Mouse (Mus musculus): ENCODE measurements around the gene Pla2g15. TPM values are rescaled to one million over a fixed set of nuclear protein-coding genes. Genes with fewer than 3 reads are reported as not detected.

The Pla2g15 gene
- 13.8 and 15.8 TPM in 2 replicates for total RNA-seq (2015)
- total RNA-seq (2017): 12.9 and 15.8 TPM in 2 replicates

DNA sequence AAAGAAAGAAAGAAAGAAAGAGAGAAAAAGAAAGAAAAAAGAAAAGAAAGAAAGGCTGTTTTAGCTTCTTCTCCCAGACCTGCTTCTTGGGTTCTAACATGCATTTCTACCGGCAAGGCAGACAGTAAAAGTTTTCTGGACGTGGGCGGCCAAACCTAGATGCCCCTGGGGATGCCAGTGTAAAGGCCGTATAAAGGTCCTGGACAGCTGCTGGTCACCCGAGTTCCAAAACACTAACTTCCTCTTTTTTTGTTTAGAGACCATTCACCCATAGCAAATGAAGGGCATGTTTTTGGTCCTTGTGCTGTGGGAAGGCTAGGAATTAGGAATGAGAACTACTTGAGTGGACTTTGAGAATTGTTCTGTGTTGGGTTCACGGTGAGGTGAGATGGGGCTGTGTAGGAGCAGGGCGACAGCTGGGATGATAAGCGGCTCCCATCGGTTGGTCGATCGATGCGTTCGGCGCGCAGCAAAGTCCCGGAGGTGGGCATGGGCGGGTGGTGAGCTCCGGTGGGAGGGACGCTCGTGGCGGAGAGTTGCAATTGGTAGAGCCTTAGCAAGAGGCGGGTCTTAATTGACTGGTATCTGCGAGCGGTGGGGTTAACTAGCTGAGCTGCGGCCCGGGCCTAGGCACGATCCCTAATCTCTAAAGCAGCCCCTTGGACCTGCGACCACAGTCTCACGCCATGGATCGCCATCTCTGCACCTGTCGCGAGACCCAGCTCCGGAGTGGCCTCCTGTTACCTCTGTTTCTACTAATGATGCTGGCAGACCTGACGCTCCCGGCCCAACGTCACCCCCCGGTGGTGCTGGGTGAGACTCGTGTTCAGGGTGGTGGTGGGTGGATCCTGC lies at the start of gene Pla2g15:
Pla2g15 (plus strand) TSS at position 599 of the 852 bp plus-strand sequence.
- ATAC-seq (ENCODE audit: poor library complexity, severe bottlenecking): peak; percentile 92

DNA sequence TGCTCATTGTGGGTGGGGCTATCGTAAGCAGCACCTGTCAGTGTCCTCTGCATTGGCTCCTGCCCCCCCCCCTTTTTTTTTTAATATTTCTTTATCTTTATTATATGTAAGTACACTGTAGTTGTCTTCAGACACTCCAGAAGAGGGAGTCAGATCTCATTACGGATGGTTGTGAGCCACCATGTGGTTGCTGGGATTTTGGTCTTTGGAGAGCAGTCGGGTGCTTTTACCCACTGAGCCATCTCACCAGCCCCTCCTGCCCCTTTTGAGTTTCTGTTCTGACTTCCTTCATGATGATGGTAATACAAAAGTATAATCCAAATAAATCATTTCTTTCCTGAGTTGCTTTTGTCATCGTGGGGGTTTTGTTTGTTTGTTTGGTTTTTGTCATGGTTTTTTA lies 47.9 kb upstream of the Pla2g15 start:
- no peak for ATAC-seq (ENCODE audit: poor library complexity, severe bottlenecking)

DNA sequence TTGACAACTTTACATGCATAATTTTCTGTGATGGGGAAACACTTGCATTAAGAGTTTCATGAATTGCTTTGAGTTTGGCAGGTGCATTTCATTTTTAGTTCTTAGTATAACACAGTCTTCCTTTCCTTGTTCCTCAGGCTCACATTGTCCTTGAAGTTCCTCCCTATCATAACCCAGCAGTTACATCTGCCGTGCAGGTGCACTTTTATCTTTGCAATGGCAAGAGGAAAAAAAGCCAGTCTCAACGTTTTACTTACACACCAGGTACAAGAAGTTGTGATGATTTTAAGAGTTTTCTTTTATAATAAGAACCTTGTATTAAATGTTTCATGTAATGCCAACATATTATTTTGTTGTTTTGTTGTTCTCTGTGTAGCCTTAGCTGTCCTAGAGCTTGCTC lies 46.3 kb upstream of the Pla2g15 start:
- ATAC-seq (ENCODE audit: poor library complexity, severe bottlenecking): no peak

DNA sequence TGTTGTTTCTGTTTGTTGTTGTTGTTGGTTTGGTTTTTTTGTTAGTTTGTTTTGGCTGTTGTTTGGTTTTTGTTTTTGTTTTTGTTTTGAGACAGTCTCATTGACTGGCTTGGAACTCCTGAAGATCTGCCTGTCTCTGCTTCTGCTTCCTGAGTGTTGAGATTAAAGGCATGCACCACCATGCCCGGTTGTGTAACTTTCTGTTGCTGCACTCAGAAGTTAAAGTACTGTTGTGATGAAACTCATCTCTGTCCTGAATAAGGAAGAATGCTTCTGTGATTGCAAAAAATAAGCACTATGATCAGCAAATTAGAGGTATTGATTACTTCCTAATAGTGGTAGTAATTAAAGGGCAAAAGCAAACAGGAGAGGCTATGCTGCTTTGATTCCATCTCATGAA lies 44.0 kb upstream of the Pla2g15 start:
- peak; percentile 88 for ATAC-seq (ENCODE audit: poor library complexity, severe bottlenecking)

DNA sequence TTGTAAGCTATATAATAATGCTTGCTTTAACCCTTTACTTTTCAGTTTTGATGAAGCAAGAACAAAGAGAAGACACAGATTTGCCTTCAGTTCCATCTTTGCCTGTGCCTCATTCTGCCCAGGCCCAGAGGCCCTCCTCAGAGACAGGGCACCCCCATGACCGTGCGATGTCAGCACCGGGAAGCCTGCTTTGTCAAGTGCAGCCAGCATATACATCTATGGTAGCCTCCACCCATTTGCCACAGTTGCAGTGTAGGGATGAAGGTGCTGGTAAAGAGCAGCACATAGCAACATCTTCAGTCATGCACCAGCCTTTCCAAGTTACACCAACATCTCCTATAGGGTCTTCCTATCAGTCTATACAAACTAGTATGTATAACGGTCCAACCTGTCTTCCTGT lies 42.1 kb upstream of the Pla2g15 start:
- no peak for ATAC-seq (ENCODE audit: poor library complexity, severe bottlenecking)

DNA sequence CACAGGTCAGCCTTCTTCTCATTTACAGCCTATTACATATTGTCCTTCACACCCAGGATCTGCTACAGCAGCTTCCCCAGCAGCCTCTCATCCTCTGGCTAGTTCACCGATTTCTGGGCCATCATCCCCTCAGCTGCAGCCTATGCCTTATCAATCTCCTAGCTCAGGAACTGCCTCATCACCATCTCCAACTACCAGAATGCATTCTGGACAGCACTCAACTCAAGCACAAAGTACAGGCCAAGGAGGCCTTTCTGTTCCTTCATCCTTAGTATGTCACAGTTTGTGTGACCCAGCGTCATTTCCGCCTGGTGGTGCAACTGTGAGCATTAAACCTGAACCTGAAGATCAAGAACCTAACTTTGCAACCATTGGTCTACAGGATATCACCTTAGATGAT lies 41.5 kb upstream of the Pla2g15 start:
- no peak for ATAC-seq (ENCODE audit: poor library complexity, severe bottlenecking)

DNA sequence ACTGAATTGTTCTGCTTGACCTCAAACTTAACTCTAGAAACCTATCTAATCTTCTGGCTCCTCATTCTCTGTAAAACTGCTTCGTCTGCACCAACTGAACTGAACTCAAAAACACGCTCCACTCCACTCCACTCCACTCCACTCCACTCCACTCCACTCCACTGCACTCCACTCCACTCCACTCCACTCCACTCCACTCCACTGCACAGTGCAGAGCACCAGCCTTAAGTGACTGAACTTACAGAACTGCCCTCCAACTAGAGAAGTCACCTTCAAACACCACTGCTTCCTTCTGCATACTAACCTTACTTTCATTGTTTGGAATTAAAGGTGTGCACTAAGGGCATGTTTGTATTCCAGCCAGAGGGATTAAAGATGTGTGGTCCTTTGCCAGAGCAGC lies 38.2 kb upstream of the Pla2g15 start:
- no peak for ATAC-seq (ENCODE audit: poor library complexity, severe bottlenecking)

DNA sequence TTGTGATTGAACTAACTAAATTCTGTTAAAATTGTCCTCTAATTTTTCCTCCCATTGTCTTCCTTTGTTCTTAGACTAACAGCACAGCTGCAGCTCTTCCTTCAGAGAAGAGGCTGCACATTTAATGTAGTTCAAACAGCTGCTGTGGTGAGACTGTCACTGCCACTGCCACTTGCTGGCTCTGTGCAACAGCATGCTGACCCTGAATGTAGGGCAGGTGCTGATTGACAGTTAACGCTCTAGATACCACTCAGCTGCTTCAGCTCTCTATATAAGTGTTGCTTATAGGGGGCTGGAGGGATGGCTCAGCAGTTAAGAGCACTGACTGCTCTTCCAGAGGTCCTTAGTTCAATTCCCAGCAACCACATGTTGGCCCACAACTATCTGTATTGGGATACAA lies 37.7 kb upstream of the Pla2g15 start:
- no peak for ATAC-seq (ENCODE audit: poor library complexity, severe bottlenecking)

DNA sequence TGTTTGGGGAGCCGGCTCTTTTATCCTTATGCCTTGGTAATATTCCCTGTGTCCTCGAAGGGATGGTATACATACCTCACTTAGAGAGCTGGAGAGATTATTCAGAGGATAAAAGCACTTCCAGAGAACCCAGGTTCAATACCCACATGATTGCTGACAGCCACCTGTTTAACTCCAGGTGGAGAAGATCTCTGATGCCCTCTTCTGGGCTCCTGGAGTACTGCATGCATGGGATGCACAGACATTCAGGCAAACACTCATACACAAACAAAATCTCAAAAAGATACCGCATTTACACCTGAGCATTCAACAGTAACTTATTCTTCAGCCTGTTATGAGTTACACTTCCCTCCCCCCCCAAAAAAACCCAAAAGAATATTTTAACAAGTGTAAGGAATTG lies 34.3 kb upstream of the Pla2g15 start:
- peak; percentile 67 for ATAC-seq (ENCODE audit: poor library complexity, severe bottlenecking)

DNA sequence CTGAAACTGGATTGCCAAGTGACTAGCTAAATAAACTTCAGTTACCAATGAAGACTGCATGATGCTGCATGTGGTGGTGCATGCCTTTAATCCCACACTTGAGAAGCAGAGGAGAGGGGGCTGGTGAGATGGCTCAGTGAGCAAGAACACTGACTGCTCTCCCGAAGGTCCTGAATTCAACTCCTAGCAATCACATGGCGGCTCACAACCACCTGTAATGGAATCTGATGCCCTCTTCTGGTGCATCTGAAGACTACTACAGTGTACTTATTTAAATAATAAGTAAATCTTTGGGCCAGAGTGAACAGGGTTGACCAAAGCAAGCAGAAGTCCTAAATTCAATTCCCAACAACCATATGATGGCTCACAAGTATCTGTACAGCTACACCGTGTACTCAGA lies 26.8 kb upstream of the Pla2g15 start:
- no peak for ATAC-seq (ENCODE audit: poor library complexity, severe bottlenecking)

DNA sequence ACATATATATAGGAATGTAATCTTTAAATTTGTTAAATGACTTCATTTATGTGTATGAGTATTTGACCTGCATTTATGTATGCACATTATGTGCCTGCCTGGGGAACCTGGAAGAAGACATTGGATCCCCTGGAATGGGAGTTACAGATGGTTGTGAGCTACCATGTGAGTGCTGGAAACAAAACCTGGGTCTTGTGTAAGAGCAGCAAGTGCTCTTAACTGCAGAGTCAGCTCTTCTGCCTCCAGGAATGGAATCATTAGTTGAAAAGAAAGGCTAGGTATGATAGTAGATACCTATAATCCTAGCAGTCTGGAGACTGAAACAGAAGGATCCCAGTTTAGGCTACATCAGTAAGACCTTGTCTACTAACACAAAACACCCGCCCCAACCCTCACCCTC lies 24.1 kb upstream of the Pla2g15 start:
- no peak for ATAC-seq (ENCODE audit: poor library complexity, severe bottlenecking)

DNA sequence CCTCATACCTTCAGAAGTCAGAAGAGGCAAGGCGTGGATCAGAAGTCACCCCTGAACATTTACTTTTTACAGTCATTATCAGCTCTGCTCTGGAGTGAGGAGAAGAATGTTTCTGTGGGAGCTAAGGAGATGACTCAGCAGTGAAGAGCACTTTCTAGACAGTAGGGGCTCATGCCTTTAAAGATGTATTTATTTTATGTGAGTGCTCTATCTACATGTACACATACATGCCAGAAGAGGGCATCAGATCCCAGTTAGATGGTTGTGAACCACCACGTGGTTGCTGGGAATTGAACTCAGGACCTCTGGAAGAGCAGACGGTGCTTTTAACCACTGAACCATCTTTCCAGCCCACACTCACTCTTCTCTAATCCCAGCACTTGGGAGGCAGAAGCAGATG lies 23.1 kb upstream of the Pla2g15 start:
- ATAC-seq (ENCODE audit: poor library complexity, severe bottlenecking): no peak

DNA sequence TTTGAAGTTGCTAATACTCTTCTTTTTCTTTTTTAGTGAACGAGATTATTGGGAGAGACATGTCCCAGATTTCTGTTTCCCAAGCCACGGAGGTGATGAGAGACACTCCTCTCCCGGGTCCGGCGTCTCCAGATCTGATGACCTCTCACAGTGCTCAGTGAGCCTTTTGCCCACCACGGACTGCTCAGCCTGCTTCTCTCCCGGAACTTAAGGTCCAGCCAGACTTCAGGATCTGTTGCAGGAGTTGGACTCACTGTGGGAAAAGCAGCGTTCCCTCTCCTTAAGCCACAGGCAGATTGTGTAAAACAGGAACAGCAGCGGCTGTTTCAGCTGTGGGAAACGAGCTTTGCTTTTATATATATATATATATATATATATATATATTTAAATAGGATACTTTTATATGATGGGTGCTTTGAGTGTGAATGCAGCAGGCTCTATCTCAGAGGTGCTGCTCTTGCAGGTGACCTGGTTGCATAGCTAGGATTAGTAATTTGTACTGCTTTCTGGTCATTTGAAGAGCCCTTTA lies 22.3 kb upstream of the Pla2g15 start:
- ATAC-seq (ENCODE audit: poor library complexity, severe bottlenecking): no peak

DNA sequence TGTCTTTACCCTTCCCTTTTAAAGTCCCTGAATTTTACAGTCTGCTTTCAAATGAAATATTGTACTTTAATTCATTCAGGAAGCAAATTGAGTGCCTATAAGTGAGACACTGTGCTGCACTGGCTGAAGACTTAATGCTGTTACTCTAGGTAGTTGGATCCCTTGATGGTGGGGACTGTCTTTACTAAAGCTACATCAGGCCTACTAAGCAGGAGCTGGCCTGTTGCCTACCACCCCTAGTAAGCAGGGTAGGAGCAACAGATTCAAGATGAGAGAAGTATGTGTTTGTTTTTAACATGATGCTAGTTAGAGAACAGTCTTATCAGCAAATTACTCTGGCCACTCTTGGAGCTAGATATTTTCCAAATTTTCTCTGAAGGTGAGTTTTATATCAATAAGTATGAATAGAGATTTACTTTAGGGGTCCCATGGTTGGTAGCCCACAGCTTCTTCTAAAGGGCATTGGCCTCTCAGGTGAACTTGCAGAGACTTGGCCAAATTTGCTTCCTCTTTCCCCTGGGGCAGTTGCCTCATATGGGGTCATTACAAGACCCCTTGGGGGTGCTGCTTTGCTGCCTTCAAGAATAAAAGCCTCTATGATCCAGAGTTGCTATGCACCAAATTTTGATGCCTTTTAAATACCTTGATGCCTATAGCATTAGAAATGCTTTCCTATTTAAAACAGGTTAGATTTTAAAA lies 20.8 kb upstream of the Pla2g15 start:
- ATAC-seq (ENCODE audit: poor library complexity, severe bottlenecking): no peak

DNA sequence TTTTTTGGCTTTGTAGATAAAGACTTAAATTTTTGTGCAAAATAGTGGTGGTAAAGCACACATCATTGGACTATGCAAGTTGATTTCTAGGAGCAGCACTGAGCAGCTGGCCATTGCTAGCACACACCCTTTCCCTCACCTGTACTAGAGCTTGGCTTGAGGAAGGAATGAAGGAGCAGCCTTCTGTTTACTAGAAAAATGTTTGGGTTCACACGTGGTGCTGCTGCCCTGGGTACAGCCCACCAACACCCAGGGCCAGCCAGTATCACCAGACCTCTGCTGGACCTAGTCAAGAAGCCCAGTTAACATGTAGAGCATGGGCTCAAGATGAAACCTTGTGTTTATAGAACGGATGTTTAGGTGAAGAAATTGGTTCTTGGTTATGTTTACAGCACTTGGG lies 20.2 kb upstream of the Pla2g15 start:
- ATAC-seq (ENCODE audit: poor library complexity, severe bottlenecking): no peak

DNA sequence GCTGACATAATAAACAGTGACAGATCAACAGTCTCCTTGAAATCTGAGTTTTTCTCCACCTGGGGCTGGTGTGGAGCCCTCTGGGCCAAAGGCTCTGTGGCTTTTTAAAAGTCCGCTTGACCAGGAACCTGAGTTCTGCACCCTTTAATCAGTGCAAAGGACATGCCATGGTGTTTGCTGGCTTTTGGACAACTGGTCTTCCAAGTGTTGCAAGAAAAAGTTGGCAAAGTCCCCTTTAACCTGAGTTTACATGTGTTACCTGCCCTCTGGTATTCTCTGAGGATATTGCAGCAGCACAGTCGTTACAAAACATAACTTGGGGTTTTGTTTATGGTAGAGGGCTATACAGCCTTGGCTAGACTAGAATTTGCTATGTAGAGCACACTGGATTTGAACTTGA lies 19.7 kb upstream of the Pla2g15 start:
- ATAC-seq (ENCODE audit: poor library complexity, severe bottlenecking): no peak

DNA sequence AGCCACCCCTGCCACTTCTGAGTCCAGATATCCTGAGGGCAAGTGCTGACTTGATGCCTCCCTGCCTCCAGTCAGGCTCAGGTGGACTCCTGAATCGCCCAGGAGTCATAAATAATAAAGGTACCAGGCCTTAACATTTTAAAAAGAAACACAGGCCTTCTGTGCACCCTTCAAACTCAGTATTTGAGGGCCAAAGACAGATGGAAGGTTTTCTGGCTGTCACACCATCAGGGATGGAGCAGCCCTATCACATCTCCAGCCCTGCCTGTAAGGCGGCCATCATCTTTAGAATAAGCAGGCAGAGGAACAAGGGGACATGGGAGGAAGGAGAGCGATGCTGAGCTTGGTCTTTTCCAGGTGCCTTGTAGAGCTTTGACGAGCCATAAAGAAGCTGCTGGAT lies 19.2 kb upstream of the Pla2g15 start:
- ATAC-seq (ENCODE audit: poor library complexity, severe bottlenecking): no peak

DNA sequence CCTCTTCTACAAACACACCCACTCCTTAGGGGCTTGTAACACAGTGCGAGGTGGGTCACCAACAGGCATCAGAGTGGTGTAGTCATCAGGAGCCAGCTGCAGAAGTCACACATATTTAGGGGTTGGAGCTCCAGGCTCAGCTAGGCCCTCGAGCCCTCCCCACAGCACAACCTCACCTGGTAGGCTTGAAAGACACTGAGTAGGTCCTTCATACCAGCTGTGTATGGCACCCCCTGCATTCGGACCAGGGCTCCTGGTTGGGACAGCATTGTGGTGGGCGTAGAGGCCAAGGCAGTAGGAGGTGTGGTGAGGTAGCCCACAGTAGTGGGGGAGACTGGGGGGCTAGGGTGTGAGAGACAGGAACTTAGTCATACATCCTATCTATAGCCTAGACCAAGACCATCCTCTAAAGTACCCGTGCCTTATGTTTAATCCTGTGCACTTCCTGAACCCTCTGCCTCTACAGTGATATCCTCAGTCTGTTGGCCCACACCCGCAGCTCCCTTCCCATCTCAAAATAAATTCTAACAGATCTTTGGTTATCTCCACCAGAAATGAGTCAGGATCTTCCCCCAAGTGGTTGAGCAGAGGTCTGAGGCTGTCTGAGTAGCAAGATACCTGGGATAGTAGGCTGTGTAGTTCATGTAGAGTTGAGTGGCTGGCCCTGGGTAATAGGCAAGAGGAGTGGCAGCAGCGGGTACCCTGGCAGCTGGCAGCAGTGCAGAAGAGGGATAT lies 18.5 kb upstream of the Pla2g15 start:
- no peak for ATAC-seq (ENCODE audit: poor library complexity, severe bottlenecking)

DNA sequence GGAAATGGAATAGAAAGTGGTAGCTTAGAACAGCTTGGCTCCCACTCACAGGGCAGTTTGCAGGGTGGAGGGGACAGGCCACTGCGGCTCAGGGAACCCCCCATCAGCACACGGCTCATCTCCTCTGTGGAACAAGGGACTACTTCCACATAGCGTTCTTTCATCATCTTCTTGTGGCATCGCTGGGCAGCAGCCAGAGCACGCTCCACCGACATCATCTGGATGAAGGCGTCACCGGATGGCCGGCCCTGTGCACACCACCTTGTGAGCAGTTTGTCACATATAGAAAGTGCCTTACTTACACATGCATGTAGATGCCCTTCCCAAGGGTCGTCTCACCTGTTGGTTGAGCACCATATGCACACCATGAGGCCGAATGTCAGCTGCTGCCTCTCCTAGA lies 17.8 kb upstream of the Pla2g15 start:
- no peak for ATAC-seq (ENCODE audit: poor library complexity, severe bottlenecking)

DNA sequence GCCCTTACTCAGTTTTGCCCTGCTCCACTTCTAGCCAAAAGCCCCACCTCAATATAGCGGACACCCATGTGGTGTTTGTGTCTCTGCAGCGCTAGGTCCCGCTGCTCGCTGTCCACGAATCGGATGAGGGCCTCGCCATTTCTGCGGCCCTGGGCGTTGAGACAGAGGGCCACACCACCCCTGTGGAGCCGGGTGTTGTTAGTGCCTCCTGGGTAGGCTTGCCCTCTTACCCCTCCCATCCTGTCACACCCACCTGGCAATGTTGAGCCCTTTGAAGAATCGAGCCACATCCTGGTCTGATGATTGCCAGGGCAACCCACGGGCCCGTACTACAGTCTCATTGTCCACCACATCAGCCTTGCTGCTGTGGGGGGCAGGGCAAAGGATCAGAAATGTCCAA lies 16.7 kb upstream of the Pla2g15 start:
- no peak for ATAC-seq (ENCODE audit: poor library complexity, severe bottlenecking)

DNA sequence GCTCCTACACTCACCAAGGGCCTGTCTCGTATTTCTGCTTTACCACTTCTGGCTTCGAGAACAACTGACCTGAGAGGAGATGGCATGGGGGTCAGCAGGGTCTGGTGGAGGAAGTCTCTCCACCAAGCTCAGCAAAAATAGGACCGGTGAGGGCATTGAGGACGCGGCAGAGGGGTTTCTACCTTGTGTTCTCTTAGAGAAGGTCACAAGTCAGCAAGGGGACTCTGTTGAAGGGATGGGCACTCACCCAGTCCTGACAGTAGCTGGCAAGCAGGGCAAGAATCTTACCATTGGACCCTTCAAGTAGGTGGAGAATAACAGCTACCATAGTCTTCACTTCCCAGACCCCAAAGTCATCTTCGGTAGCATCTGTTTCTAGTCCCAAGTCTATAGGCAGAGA lies 16.3 kb upstream of the Pla2g15 start:
- ATAC-seq (ENCODE audit: poor library complexity, severe bottlenecking): no peak
